Mouse (Mus musculus) MEL (cell line): Measurements from ENCODE around the gene Kif24.

ENCODE experiments used
- CHD1 ChIP-seq: IDR thresholded peaks from 2 replicates; pipeline ENCODE4 v1.6.1; 2012; ENCODE audit warnings: low read depth, mild to moderate bottlenecking, inconsistent platforms, low read length, improper control_type of control experiment
- CTCF ChIP-seq, 3 experiments: IDR thresholded peaks in 2 of 3; conservative IDR thresholded peaks in 1 of 3; 2 replicates each; pipeline ENCODE4 v1.5.1; 2011 to 2012; ENCODE audit warnings: low read length in 3 of 3, low read depth in 2 of 3, mild to moderate bottlenecking in 2 of 3, improper control_type of control experiment in 1 of 3, inconsistent platforms in 1 of 3, mixed read lengths in 1 of 3, moderate library complexity in 1 of 3; ENCODE audit not compliant: control insufficient read depth in 1 of 3, insufficient read depth in 1 of 3, poor library complexity in 1 of 3, severe bottlenecking in 1 of 3
- EP300 ChIP-seq, 2 experiments: IDR thresholded peaks; 2 replicates each; pipeline ENCODE4 v1.6.1; 2011; ENCODE audit warnings: improper control_type of control experiment in 2 of 2, low read length in 2 of 2, low read depth in 1 of 2, mild to moderate bottlenecking in 1 of 2
- MAFK ChIP-seq: IDR thresholded peaks from 2 replicates; pipeline ENCODE4 v1.6.1; 2011; ENCODE audit warnings: low read depth, mild to moderate bottlenecking, low read length, improper control_type of control experiment, borderline replicate concordance
- MXI1 ChIP-seq: IDR thresholded peaks from 2 replicates; pipeline ENCODE4 v1.6.1; 2011; ENCODE audit warnings: mild to moderate bottlenecking, low read depth, low read length, improper control_type of control experiment
- POLR2A ChIP-seq, 2 experiments: IDR thresholded peaks; 2 replicates each; pipeline ENCODE4 v1.6.1; 2011 to 2012; ENCODE audit warnings: low read length in 2 of 2, mild to moderate bottlenecking in 2 of 2, control low read depth in 1 of 2, improper control_type of control experiment in 1 of 2, low read depth in 1 of 2, moderate library complexity in 1 of 2; ENCODE audit not compliant: control insufficient read depth in 1 of 2, insufficient read depth in 1 of 2, poor library complexity in 1 of 2
- SIN3A ChIP-seq: IDR thresholded peaks from 2 replicates; pipeline ENCODE4 v1.6.1; 2012; ENCODE audit warnings: low read length, improper control_type of control experiment, inconsistent platforms
- SMC3 ChIP-seq: IDR thresholded peaks from 2 replicates; pipeline ENCODE4 v1.6.1; 2011; ENCODE audit warnings: low read depth, low read length, improper control_type of control experiment
- TCF12 ChIP-seq: IDR thresholded peaks from 2 replicates; pipeline ENCODE4 v1.6.1; 2014; ENCODE audit warnings: low read depth, mild to moderate bottlenecking, inconsistent platforms, low read length, improper control_type of control experiment, moderate library complexity
- UBTF ChIP-seq: IDR thresholded peaks from 2 replicates; pipeline ENCODE4 v1.6.1; 2012; ENCODE audit warnings: low read depth, mild to moderate bottlenecking, inconsistent platforms, low read length, improper control_type of control experiment, moderate library complexity, borderline replicate concordance; ENCODE audit not compliant: insufficient read depth
- USF2 ChIP-seq, 2 experiments: IDR thresholded peaks; 2 replicates each; pipeline ENCODE4 v1.6.1; 2011 to 2012; ENCODE audit warnings: improper control_type of control experiment in 2 of 2, low read length in 2 of 2, borderline replicate concordance in 1 of 2, inconsistent platforms in 1 of 2, low read depth in 1 of 2, mild to moderate bottlenecking in 1 of 2; ENCODE audit not compliant: insufficient read depth in 1 of 2
- ZNF384 ChIP-seq: IDR thresholded peaks from 2 replicates; pipeline ENCODE4 v1.6.1; 2012; ENCODE audit warnings: low read depth, mild to moderate bottlenecking, inconsistent platforms, low read length, improper control_type of control experiment

DNA sequence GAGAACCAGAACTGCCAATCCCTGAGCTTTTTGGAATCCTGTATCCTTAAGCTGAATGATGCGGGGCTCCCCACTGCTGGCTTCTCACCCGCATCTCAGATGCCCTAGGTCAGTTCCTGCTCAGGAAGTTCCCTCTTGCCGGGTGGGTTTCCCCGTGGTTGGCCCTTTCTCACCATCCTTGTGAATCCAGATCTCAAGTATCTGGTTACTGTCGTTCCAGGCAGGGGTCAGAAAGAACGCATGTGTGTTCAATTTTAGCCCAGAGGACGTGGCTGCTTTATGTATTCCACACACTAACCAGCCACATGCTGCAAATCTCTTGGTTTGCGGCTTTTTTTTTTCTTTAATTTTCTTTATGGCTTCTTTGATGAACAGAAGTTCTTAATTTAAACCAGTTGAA is 49.0 kb upstream of the Kif24 start:
- TF ChIP-seq EP300 (IDR thresholded peaks at IDR 0.05; ENCODE audit: low read depth in 1 of 2, low read length in 2 of 2) (no peak), POLR2A (IDR thresholded peaks at IDR 0.05; ENCODE audit: control insufficient read depth in 1 of 2, insufficient read depth in 1 of 2, low read depth in 1 of 2, low read length in 2 of 2, poor library complexity in 1 of 2) (no peak), TCF12 (no peak), CHD1 (no peak), MXI1 (no peak), SMC3 (no peak), USF2 (IDR thresholded peaks at IDR 0.05; ENCODE audit: borderline replicate concordance in 1 of 2, insufficient read depth in 1 of 2, low read depth in 1 of 2, low read length in 2 of 2) (no peak), SIN3A (no peak), MAFK (no peak), UBTF (no peak), CTCF (IDR thresholded peaks at IDR 0.05 in 2 of 3, conservative IDR thresholded peaks at IDR 0.05 in 1 of 3; ENCODE audit: control insufficient read depth in 1 of 3, insufficient read depth in 1 of 3, low read depth in 2 of 3, low read length in 3 of 3, poor library complexity in 1 of 3, severe bottlenecking in 1 of 3) (no peak), ZNF384 (no peak)
